Mouse (Mus musculus): ENCODE measurements around the gene Stac. TPM values are rescaled to one million over a fixed set of nuclear protein-coding genes. Genes with fewer than 3 reads are reported as not detected.

The Stac gene
- polyA plus RNA-seq, 1 experiment from 2014 or later, result 0.23 TPM

DNA sequence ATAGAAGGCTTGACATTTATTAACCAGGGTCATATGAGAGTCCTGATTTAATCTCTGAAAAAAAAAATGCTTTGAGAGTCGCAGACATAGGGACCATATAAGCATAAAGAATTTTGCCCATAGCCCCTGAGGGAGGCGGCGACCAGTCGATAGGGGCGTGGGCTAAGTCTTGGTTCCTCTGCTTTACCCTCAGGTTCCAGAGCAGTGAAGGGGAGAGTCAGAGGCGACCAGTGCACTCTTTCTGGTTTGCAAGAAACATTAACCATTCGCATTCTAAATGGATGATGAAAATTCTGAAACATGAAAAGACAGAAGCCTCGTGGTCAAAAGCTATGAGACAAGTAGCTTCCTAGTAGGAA, 139.2 kb downstream of the Stac start:
- 64% methylated on average over 8 of the region's 8 CpGs for WGBS (ENCODE audit: insufficient replicate concordance)
- Histone ChIP-seq H3K4me1 (replicated peaks) (no peaks in the 10 kb centered on the region), H3K27ac (no peak overlapping the region), H3K9me3 (replicated peaks) (no peaks in the 10 kb centered on the region), H3K4me2 (no peak overlapping the region), H3K27me3 (no peaks in the 10 kb centered on the region), H3K9ac (no peak overlapping the region), H3K4me3 (replicated peaks) (no peak overlapping the region), H3K36me3 (no peaks in the 10 kb centered on the region)
- DNase-seq (no peak), ATAC-seq (ENCODE audit: low read depth) (no peak)

DNA sequence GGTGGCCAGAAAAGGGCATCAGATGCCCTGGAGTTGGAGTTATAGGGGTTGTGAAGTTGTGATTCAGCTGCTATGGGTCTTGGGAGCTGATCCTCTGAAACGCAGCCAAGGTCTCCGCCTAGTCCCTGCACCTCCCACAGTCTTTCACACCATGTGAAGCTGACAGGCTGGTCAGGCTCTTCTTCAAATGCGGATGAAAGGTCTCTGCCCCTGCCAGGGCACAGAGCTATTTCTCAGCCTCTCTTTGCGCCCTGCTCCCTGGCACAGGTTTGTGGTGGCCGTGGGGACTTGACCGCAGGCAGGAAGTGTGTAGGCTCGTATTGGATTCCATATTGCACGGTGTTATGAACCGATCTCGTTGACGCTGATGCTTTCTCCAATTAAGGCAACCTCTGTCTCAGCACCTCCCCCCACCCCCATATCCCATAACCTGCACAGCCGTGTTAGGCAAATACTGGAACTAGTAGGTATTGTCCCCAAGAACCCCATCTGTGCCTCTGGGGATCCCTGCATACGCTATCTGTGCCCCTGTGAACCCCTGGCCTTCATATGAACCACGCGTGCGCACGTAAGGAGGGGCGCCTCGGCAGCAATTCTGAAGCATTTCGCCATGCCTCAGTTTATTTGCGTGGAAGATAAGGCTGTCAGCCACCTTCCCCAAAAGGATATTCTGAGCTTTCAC, 139.7 kb downstream of the Stac start:
- no peak for ATAC-seq (ENCODE audit: low read depth)
- H3K9me3 ChIP-seq (replicated peaks), result no peaks in the 10 kb centered on the region
- no peak overlapping the region for H3K9ac ChIP-seq
- H3K27me3 ChIP-seq, result no peaks in the 10 kb centered on the region
- no peak overlapping the region for H3K4me3 ChIP-seq (replicated peaks)
- WGBS (ENCODE audit: insufficient replicate concordance), result 71% methylated on average over 21 of the region's 21 CpGs
- H3K4me1 ChIP-seq (replicated peaks), result no peaks in the 10 kb centered on the region
- H3K4me2 ChIP-seq, result no peak overlapping the region
- DNase-seq, result no peak
- no peaks in the 10 kb centered on the region for H3K36me3 ChIP-seq
- no peak overlapping the region for H3K27ac ChIP-seq

DNA sequence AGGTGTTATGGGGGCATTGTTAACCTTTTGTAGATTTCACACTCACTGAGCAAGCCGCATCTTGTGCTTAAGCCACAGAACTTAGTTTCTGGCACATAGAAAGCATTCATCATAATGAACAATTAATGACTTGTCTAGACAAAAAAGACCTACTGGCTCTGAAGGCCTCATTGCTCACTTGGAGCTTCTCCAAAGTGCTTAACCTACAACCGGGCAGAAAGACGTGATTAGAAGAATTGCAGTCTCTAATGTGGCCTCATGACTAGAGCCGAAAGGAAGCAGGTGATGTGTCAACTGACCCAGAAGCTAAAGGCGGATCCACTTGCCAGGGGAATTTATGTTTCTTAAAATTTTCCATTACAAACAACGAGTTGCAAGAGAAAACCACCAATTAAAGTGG, 147.5 kb downstream of the Stac start:
- 62% methylated on average over 6 of the region's 6 CpGs for WGBS (ENCODE audit: insufficient replicate concordance)
- H3K4me3 ChIP-seq (replicated peaks), result no peak overlapping the region
- no peak overlapping the region for H3K4me2 ChIP-seq
- H3K4me1 ChIP-seq (replicated peaks), result no peaks in the 10 kb centered on the region
- no peak overlapping the region for H3K27ac ChIP-seq
- no peak overlapping the region for H3K9ac ChIP-seq
- no peaks in the 10 kb centered on the region for H3K27me3 ChIP-seq
- H3K36me3 ChIP-seq, result no peaks in the 10 kb centered on the region
- H3K9me3 ChIP-seq (replicated peaks), result no peaks in the 10 kb centered on the region
- ATAC-seq (ENCODE audit: low read depth) (no peak), DNase-seq (no peak)

DNA sequence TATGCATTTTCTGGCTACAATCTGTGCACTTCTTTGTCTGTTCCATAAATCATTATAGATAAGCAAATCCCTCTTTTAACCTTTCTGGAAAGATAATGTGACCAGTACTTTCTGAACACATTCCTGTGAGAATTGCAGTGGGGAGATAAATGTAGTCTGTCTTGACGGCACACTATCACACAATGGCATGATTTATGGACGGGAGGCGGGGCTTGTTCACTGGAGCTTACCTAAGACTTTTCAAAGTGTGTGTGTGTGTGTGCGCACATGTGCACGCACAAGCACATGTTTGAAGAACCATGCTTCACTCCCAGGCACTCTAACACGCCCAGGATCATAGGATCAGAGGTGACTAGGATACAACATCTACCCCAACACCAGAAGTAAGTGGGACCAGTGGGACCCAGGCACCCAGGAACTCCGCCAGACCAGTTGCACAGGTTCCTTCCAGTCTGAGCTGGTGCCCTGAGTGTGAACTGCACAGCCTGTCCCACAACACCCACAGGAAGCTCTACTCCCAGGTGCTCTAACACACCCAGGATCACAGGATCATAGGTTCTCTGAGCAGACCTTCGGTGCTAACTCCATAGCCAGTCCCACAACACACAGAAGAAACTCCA, 154.6 kb downstream of the Stac start:
- DNase-seq (no peak), ATAC-seq (ENCODE audit: low read depth) (peak; percentile 51; the same call in 1 of the 2 replicates)
- 53% methylated on average over 8 of the region's 8 CpGs for WGBS (ENCODE audit: insufficient replicate concordance)

GRCm38 (mm10) chr9:111534744-111535423, 155.3 kb downstream of the Stac start:
- Histone ChIP-seq H3K9ac (no peak overlapping the region), H3K36me3 (no peaks in the 10 kb centered on the region), H3K9me3 (replicated peaks) (no peaks in the 10 kb centered on the region), H3K4me1 (replicated peaks) (peaks cover 15% of the 10 kb centered on the region), H3K27me3 (no peaks in the 10 kb centered on the region), H3K4me3 (replicated peaks) (no peak overlapping the region), H3K27ac (no peak overlapping the region), H3K4me2 (no peak overlapping the region)
- peak; percentile 47 for DNase-seq
- ATAC-seq (ENCODE audit: low read depth), result peak; percentile 93
- WGBS (ENCODE audit: insufficient replicate concordance), result 24% methylated on average over 7 of the region's 7 CpGs

More for the DNA sequence above, 154.6 kb downstream of the Stac start:
- Histone ChIP-seq H3K4me2 (no peak overlapping the region), H3K9ac (no peak overlapping the region), H3K4me1 (replicated peaks) (peaks cover 15% of the 10 kb centered on the region), H3K27me3 (no peaks in the 10 kb centered on the region), H3K4me3 (replicated peaks) (no peak overlapping the region), H3K36me3 (no peaks in the 10 kb centered on the region), H3K27ac (no peak overlapping the region), H3K9me3 (replicated peaks) (no peaks in the 10 kb centered on the region)

DNA sequence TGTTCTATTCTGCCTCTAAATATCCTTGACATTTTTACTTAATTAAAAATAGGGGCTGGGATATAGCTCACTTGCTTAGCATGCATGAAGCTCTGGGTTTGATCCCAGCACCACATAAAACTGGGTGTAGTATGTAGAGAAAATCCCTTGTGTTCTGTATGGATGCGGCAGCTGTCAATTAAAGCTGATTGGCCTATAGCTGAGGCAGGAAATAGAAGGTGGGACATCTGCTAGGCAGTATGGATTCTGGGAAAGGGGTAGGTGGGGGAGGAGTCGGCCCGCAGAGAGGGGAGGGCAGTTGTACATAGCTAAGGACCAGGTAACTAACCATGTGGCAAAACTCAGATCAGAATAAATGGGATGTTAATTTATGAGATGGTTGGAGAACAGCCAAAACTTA, 166.3 kb downstream of the Stac start:
- Histone ChIP-seq H3K9me3 (replicated peaks) (no peaks in the 10 kb centered on the region; the same call in 1 of the 2 replicates), H3K4me3 (replicated peaks) (no peak overlapping the region), H3K27me3 (no peaks in the 10 kb centered on the region), H3K4me2 (no peak overlapping the region), H3K9ac (no peak overlapping the region), H3K27ac (no peak overlapping the region), H3K4me1 (replicated peaks) (no peaks in the 10 kb centered on the region), H3K36me3 (no peaks in the 10 kb centered on the region)
- ATAC-seq (ENCODE audit: low read depth) (no peak), DNase-seq (no peak)
- 76% methylated on average over 3 of the region's 3 CpGs for WGBS (ENCODE audit: insufficient replicate concordance)

- no peak overlapping the region for H3K4me3 ChIP-seq (replicated peaks)
- no peaks in the 10 kb centered on the region; the same call in 1 of the 2 replicates for H3K9me3 ChIP-seq (replicated peaks)
- WGBS (ENCODE audit: insufficient replicate concordance), result 75% methylated on average over 11 of the region's 11 CpGs
- H3K27ac ChIP-seq, result no peak overlapping the region
- no peaks in the 10 kb centered on the region for H3K27me3 ChIP-seq
- ATAC-seq (ENCODE audit: low read depth) (no peak), DNase-seq (no peak)
- H3K4me1 ChIP-seq (replicated peaks), result no peaks in the 10 kb centered on the region
- no peak overlapping the region for H3K4me2 ChIP-seq
- no peaks in the 10 kb centered on the region for H3K36me3 ChIP-seq
- no peak overlapping the region for H3K9ac ChIP-seq
Measured at GRCm38 (mm10) chr9:111523111-111523510, 167.0 kb downstream of the Stac start.

DNA sequence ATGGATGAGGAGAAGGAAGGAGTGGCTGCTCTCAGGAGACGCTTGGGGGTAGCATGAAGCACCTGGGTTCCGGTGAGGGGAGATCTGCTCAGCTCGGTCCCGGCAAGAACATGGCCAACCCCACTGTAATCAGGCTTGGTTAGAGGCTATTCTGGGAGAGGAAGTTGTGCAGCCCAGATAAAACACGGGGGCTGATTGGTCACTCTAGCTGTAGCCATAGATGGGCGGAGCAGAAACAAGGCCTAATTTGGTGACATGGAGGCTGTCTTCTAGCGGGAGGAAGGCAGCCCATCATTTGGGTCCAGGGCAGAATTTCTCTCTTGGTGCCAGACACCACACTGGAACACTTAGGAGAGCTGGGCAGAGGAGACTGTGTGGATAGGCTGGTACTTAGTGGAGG, 167.9 kb downstream of the Stac start:
- H3K9me3 ChIP-seq (replicated peaks), result no peaks in the 10 kb centered on the region; the same call in 1 of the 2 replicates
- no peaks in the 10 kb centered on the region for H3K4me1 ChIP-seq (replicated peaks)
- H3K4me2 ChIP-seq, result no peak overlapping the region
- H3K27me3 ChIP-seq, result no peaks in the 10 kb centered on the region
- ATAC-seq (ENCODE audit: low read depth) (no peak), DNase-seq (no peak)
- no peak overlapping the region for H3K9ac ChIP-seq
- no peak overlapping the region for H3K4me3 ChIP-seq (replicated peaks)
- H3K36me3 ChIP-seq, result no peaks in the 10 kb centered on the region
- no peak overlapping the region for H3K27ac ChIP-seq
- WGBS (ENCODE audit: insufficient replicate concordance), result 63% methylated on average over 7 of the region's 7 CpGs

GRCm38 (mm10) chr9:111515536-111515935, 174.6 kb downstream of the Stac start:
- H3K4me1 ChIP-seq (replicated peaks), result no peaks in the 10 kb centered on the region
- no peak for ATAC-seq (ENCODE audit: low read depth)
- H3K4me3 ChIP-seq (replicated peaks), result no peak overlapping the region
- H3K9ac ChIP-seq, result no peak overlapping the region
- no peaks in the 10 kb centered on the region for H3K9me3 ChIP-seq (replicated peaks)
- H3K27ac ChIP-seq, result no peak overlapping the region
- no peaks in the 10 kb centered on the region for H3K27me3 ChIP-seq
- no peak overlapping the region for H3K4me2 ChIP-seq
- no peak for DNase-seq
- H3K36me3 ChIP-seq, result no peaks in the 10 kb centered on the region
- WGBS (ENCODE audit: insufficient replicate concordance), result 57% methylated on average over 3 of the region's 3 CpGs

GRCm38 (mm10) chr9:111514586-111515473, 175.3 kb downstream of the Stac start:
- DNase-seq (no peak), ATAC-seq (ENCODE audit: low read depth) (no peak)
- H3K9ac ChIP-seq, result no peak overlapping the region
- no peaks in the 10 kb centered on the region for H3K9me3 ChIP-seq (replicated peaks)
- no peak overlapping the region for H3K4me3 ChIP-seq (replicated peaks)
- H3K4me1 ChIP-seq (replicated peaks), result no peaks in the 10 kb centered on the region
- H3K27ac ChIP-seq, result no peak overlapping the region
- H3K27me3 ChIP-seq, result no peaks in the 10 kb centered on the region
- no peaks in the 10 kb centered on the region for H3K36me3 ChIP-seq
- no peak overlapping the region for H3K4me2 ChIP-seq
- WGBS (ENCODE audit: insufficient replicate concordance), result 74% methylated on average over 15 of the region's 15 CpGs

Measured in liver, embryonic 13.5 days (tissue).